Mouse (Mus musculus) layer of hippocampus, postnatal 10 days (tissue): ENCODE measurements at regions not wholly inside any gene's neighbourhood (a gene's known extent, or its start where the extent isn't known, plus 50 kb on each side); places are given as distances from the start of the nearest gene placed in this dataset.
A peak's percentile ranks its signal among the peaks of the same experiment; 100 is the strongest.

Source experiments
- DNase-seq, 2 experiments: peaks; one replicate each; pipeline ENCODE4 v3.0.0; 2021; ENCODE audit warnings: low spot score in 2 of 2

- no peak for DNase-seq
These were observed 111.3 kb upstream of the Trpm3 start for GRCm38 (mm10) chr19:22027577-22027976.

- DNase-seq: peak; percentile 46 to 51
These were observed 91.2 kb upstream of the Trpm3 start for GRCm38 (mm10) chr19:22047657-22048056.

- DNase-seq: no peak
These were observed 72.5 kb upstream of the Trpm3 start for GRCm38 (mm10) chr19:22066302-22066701.

- peak in 1 of 2 experiments; percentile 12 for DNase-seq
These were observed 68.4 kb upstream of the Trpm3 start for GRCm38 (mm10) chr19:22070246-22071030.

GRCm38 (mm10) chr19:22071701-22072100 lies 67.1 kb upstream of the Trpm3 start:
- no peak for DNase-seq

- no peak for DNase-seq
These were observed 64.8 kb upstream of the Trpm3 start for GRCm38 (mm10) chr19:22074042-22074441.

GRCm38 (mm10) chr19:22081448-22081847 lies 57.4 kb upstream of the Trpm3 start:
- DNase-seq: peak; percentile 22 to 35
